Mouse (Mus musculus) lung, adult 2 months (tissue): ENCODE measurements at regions not wholly inside any gene's neighbourhood (a gene's known extent, or its start where the extent isn't known, plus 50 kb on each side); places are given as distances from the start of the nearest gene placed in this dataset.

Source experiments
- CTCF ChIP-seq: fragments of 200-500 bp; IDR thresholded peaks from 2 replicates; pipeline ENCODE4 v1.5.1; 2011; ENCODE audit warnings: mild to moderate bottlenecking, low read length, control low read depth; ENCODE audit not compliant: insufficient read depth
- POLR2A ChIP-seq: fragments of 200-500 bp; IDR thresholded peaks from 2 replicates; pipeline ENCODE4 v1.6.1; 2011; ENCODE audit warnings: low read depth, mild to moderate bottlenecking, control low read depth, low read length, borderline replicate concordance; ENCODE audit errors: extremely low read depth

GRCm38 (mm10) chr1:128669241-128669666 lies 77.2 kb upstream of the Cxcr4 start:
- TF ChIP-seq CTCF (no peak), POLR2A (no peak)
